Mouse (Mus musculus) large intestine, adult 2 months (tissue): ENCODE results near the gene Gm12216. TPM values are rescaled to one million over a fixed set of nuclear protein-coding genes. Genes with fewer than 3 reads are reported as not detected.
"Not testable (repeated sequence)": the region's sequence is repeated elsewhere in the genome, so short reads cannot be mapped to it uniquely, and the experiment has no call there.

Experiments used
- DNase-seq: peaks from one replicate; pipeline ENCODE4 v3.0.0-alpha.2; 2012; ENCODE audit warnings: low read depth, low spot score
- WGBS: fragments of 180-500 bp; shearing (Covaris S2); methylation state at CpG from one replicate; pipeline ENCODE4 v1.1.7; 2018; 5-methylcytosine and 5-hydroxymethylcytosine counted together
- polyA plus RNA-seq: library from polyadenylated mRNA; depleted of rRNA; stranded (reverse); fragments of >200 nt; gene quantifications from 2 replicates; pipeline ENCODE4 v1.2.3, GENCODE M21; 2012

Gene Gm12216
- polyA plus RNA-seq, 1 experiment = 15.6 TPM

- WGBS = 86% methylated on average over 4 of the region's 4 CpGs
- DNase-seq = no peak
Observed at GRCm38 (mm10) chr11:53876488-53876887, 17.4 kb upstream of the Gm12216 start.

GRCm38 (mm10) chr11:53874706-53875105 is 15.7 kb upstream of the Gm12216 start:
- no peak for DNase-seq
- WGBS = 22% methylated on average over 4 of the region's 4 CpGs

DNA sequence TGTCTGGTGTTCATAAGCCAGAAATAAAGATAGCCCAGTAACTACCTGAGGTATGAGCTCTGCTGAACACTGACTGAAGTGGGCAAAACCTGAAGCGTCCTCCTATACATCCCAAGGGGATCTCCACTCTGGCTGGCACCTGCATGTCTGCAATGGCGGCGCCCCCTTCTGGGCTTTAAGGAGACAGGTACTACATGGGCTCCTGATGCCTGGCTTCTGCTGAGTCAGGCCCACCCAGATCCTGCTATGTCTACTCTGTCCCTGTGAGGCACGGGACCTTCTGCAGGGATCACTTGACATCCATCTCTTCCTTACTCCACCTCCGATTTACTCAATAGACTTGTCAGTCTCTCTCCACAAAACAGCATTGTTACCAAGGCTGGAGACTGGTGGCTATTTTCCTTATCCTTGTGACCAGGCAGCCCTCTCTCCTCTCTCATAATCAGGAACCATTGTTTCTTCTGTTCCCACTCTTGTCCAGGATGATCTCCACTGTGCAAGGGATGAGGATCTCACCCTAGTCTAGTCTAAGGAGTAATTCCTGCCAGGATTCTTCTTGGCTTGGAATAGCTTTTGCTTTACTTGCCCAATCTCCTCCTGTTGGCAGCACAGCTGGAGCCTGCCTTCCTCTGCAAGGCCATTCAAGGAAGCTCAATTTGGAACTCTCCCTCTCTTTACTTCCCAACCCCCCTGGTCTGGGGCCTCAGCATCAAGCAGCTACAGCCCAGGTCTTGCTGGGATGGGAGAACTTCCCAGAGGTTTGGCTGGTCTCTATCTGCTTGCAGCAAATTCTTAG is 15.1 kb upstream of the Gm12216 start:
- WGBS = 82% methylated on average over 5 of the region's 5 CpGs

DNA sequence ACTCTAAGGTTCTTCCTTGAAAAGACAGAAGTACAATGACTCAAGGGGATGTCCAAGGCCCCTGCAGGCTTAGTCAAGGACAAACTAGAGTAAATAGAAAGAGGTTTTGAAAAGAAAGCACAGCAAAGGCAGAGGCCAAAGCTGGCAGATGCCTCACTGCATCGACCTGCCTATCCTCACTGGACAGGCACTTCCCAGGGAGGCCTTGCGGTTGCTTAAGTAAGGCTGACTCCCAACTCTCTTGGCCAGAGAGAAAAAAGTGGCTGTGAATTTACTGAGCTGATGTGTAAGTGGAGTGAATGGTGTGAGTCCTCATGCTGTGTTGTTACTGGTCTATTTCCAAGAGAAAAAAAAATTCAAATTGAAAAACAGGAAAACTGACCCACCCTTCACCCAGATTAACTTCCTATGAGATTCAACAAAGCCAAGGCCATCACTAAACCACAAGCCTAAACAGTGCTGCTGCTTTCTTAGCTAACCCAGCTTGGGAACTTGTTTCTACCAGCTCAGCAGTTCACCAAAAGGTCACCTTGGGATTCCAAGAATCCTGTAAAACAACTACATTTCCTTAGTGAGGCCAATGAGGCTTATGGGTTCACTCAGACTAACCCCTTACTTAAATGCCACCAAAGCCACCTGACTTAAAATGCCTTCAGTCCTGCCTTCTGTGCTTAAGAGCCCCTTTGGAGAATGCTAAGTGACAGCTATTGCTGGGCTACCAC is 12.9 kb upstream of the Gm12216 start:
- DNase-seq = no peak

More for the DNA sequence above, 15.1 kb upstream of the Gm12216 start:
- not testable (repeated sequence) for DNase-seq

GRCm38 (mm10) chr11:53869172-53869571 is 10.1 kb upstream of the Gm12216 start:
- DNase-seq = no peak
- WGBS = 90% methylated on average over 5 of the region's 5 CpGs

More for the DNA sequence above, 12.9 kb upstream of the Gm12216 start:
- 80% methylated on average over 2 of the region's 2 CpGs for WGBS

DNA sequence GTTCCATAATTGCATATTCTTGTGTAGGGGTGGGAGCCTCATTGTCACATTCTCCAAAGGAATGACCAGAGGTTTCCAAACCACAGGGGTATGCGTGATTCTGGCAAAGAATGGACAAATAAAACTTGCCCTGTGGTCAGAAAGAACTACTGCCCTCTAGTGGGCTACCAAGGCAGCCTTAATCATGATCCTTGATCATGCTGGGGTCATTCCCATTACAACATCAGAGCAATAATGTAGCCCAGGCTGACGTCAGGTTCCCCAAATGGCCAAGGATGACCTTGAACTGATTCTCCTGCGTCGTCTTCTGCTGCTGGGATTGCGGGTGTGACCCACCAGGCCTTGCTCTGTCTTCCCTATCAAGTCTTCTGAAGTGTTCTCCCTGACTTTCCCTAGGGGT is 9.3 kb upstream of the Gm12216 start:
- DNase-seq = not testable (repeated sequence)
- 19% methylated on average over 5 of the region's 5 CpGs for WGBS

DNA sequence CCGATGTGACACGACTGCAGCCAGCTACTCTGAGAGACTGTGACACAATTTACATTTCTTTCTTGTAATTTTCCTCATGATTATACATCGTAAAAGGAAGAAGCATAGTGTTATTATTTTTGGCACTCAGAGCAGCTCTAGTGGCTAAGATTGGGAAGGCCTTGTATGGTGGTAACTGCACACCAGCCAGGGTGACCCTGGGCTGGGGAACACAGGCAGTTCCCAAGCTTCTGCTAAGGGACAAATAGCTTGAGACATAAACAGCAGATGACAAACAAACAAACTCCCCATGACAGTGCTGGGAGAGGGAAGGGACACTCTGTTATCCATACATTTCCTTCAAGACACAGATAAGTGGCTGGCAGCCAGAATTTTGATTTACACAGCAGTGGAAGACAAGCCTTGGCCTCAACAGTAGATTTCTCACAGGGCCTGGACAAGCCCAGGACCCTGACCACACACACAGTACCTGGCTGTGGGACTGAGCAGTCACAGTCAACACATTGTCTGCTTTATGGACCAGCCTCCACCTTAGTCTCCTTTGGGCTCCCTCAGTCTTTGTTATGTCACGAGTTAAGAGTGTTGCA is 5.8 kb upstream of the Gm12216 start:
- not testable (repeated sequence) for DNase-seq
- WGBS = 82% methylated on average over 1 of the region's 4 CpGs

- 83% methylated on average over 8 of the region's 9 CpGs for WGBS
- DNase-seq = not testable (repeated sequence)
Observed at GRCm38 (mm10) chr11:53860944-53861343, 1.9 kb upstream of the Gm12216 start.

DNA sequence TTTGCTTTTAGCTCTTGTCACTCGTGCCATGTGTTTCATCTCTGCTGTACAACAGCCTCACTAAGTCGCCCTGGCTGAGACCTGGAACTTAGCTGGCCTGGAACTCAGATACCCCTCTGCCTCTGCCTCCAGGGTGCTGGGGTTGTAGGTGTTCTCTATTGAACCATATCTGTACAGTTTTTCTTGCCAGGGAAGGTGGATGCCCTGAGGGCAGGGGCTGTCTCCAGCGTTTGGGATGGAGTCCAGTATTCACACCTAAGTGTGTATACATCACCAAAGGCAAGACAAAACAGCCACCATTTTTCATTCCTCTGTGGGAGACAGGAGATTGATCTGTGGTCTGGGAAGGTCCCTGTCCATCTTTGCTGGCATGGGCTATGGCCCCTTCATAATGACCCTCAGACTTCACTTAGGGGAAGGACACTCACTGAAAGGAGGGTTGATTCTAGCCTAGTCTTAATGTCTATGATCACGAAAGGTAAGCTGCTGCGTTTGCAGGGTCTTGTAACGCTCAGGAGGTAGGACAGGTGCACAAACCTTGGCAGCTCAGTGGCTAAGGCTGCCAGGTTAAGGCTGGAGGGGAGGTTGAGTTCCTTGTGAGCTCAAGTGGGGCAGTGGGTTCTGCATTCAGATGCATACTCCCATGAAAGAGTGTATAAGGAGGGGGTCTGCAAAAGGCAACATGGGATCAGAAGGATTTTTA is 847 bp downstream of the Gm12216 start:
- DNase-seq = no peak
- WGBS = 60% methylated on average over 6 of the region's 6 CpGs

- DNase-seq = peak; percentile 74
- WGBS = 5% methylated on average over 5 of the region's 5 CpGs
Observed at GRCm38 (mm10) chr11:53853665-53854064, 5.4 kb downstream of the Gm12216 start.

GRCm38 (mm10) chr11:53851795-53852194 is 7.3 kb downstream of the Gm12216 start:
- DNase-seq = no peak
- 23% methylated on average over 5 of the region's 5 CpGs for WGBS

DNA sequence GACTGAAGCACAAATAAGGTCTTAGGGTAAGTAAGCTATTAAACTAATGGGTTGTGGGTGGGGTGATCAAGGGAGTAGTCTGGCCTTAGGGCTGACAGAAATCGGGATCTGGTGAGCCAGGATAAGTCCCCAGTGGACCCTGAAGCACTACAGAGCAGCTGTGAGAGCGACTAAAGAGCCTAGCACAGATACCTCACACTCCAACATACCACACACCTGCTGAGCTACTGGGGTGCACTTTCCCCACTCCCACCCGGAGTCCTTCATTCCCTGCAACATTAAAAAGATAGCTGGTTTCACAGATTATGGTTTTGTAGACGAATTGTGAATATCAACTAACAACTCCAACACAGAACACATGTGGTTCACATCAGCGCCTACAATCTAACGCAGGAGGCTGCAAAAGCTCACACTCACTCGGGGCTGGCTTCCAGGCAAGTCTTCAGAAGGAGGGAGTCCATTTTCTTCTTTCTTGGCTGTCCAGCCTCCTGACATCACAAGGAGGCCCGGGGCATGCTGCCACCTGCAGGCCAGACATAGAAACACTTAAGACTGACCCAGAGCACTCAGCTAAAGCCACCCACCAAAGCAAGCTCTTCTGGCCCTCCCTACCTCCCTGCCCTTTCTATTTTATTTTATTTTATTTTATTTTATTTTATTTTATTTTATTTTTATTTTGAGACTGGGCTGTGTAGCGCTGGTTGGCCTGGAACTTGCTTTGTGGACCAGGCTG is 9.3 kb downstream of the Gm12216 start:
- no peak for DNase-seq
- 38% methylated on average over 9 of the region's 9 CpGs for WGBS

GRCm38 (mm10) chr11:53845680-53846079 is 13.4 kb downstream of the Gm12216 start:
- 36% methylated on average over 6 of the region's 6 CpGs for WGBS
- DNase-seq = no peak

DNA sequence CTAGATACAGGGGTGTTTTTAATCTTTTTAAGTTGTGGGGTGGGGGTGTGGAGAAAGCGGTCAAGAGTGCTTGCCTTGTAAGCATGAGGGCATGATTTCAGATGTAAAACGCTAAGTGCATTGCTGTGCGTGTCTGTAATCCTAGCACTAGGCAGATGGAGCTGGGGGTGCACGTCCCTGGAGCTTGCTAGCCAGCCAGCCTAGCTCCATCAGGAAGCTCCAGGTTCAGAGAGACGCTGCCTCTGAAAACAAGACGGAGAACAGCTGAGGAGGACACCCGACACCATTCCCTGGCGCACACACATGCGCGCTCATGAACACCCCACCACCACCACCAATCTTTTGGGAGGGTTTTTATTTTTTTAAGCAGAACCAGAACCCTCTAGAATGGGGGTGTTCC is 15.9 kb downstream of the Gm12216 start:
- no peak for DNase-seq
- 88% methylated on average over 10 of the region's 10 CpGs for WGBS

- DNase-seq = no peak
- WGBS = 53% methylated on average over 4 of the region's 4 CpGs
Observed at GRCm38 (mm10) chr11:53842161-53842581, 16.9 kb downstream of the Gm12216 start.

DNA sequence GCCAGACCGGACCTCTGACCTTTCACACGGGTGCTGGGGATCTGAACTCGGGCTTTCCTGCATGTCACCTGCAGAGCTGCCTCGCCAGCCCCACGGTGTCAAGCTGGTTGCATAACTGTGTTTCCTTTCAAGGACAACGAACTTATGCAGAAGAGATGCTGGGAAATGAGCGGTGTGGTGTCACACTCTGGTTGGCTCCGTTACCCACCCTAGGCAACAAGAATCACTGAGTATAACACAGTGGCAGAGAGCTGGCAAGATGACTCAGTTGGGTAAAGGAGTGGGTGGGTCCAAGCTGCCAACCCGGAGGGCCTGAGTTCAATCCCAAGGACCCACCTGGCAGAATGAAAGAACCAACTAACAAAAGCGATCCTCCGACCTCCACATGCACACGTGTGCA is 17.5 kb downstream of the Gm12216 start:
- 65% methylated on average over 12 of the region's 12 CpGs for WGBS
- no peak for DNase-seq

- WGBS = 31% methylated on average over 8 of the region's 8 CpGs
- DNase-seq = peak; percentile 85
Observed at GRCm38 (mm10) chr11:53839663-53840642, 19.1 kb downstream of the Gm12216 start.

DNA sequence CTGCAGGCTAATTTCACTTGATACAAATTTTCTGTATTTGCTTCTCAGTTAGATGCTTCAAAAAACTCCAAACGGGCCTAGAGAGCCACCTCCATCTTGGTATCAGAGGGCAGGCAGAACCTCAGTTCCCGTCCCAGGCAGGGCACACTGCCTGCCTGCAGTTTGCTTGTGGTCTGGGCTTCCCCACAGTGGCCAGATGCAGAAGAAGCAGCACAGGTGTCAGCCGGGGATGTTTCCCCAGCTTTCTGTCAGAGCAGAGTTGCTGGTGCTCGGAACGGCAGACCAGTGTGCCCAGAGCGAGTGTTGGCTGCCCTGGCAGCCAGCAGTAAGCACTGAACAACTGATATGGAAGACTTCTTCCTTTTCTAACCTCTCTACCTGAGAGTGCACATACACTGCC is 19.9 kb downstream of the Gm12216 start:
- no peak for DNase-seq

More for the DNA sequence above, 19.9 kb downstream of the Gm12216 start:
- 45% methylated on average over 6 of the region's 6 CpGs for WGBS
